Mouse (Mus musculus) forebrain, embryonic 12.5 days (tissue): ENCODE measurements around the gene Ccdc57. TPM values are rescaled to one million over a fixed set of nuclear protein-coding genes. Genes with fewer than 3 reads are reported as not detected.

Experiments used
- ATAC-seq: fragments of 200-750 bp; cut with Nextera tagmentation; 2 replicates; pipeline ENCODE4 v1.8.0; 2017; ENCODE audit warnings: moderate TSS enrichment; ENCODE audit not compliant: low FRiP score
- H3K27ac ChIP-seq: fragments of 300-500 bp; sonication (generic); 2 replicates; pipeline ENCODE4 v1.5.1; 2016; ENCODE audit warnings: mild to moderate bottlenecking
- H3K27me3 ChIP-seq: fragments of 300-500 bp; sonication (generic); 2 replicates; pipeline ENCODE4 v1.6.1; 2016; ENCODE audit warnings: mild to moderate bottlenecking
- H3K36me3 ChIP-seq: fragments of 300-500 bp; sonication (generic); replicated peaks from 2 replicates; pipeline ENCODE4 v1.6.1; 2016; ENCODE audit warnings: mild to moderate bottlenecking
- H3K4me1 ChIP-seq: fragments of 300-500 bp; sonication (generic); 2 replicates; pipeline ENCODE4 v1.6.1; 2016
- H3K4me2 ChIP-seq: fragments of 300-500 bp; sonication (generic); 2 replicates; pipeline ENCODE4 v1.6.1; 2016; ENCODE audit warnings: mild to moderate bottlenecking, moderate library complexity
- H3K4me3 ChIP-seq: fragments of 300-500 bp; sonication (generic); replicated peaks from 2 replicates; pipeline ENCODE4 v1.5.1; 2016; ENCODE audit warnings: mild to moderate bottlenecking
- H3K9ac ChIP-seq: fragments of 300-500 bp; sonication (generic); 2 replicates; pipeline ENCODE4 v1.6.1; 2016; ENCODE audit warnings: mild to moderate bottlenecking
- H3K9me3 ChIP-seq: fragments of 300-500 bp; sonication (generic); 2 replicates; pipeline ENCODE4 v1.6.1; 2016
- WGBS: fragments of 180-500 bp; shearing (Covaris S2); methylation state at CpG from one replicate; pipeline ENCODE4 v1.1.7; 2016; 5-methylcytosine and 5-hydroxymethylcytosine counted together
- polyA plus RNA-seq: library from polyadenylated mRNA; unstranded; fragments of >200 nt; fragmentation: Nextera tagmentation; extraction: Ambion mirVana; gene quantifications from 2 replicates; pipeline ENCODE4 v1.2.1, GENCODE M21; 2016

Ccdc57 gene
- polyA plus RNA-seq, 1 experiment from 2014 or later = 8.8 TPM

- Histone ChIP-seq H3K27me3 (no peaks in the 10 kb centered on the region), H3K36me3 (peaks cover 96% of the 10 kb centered on the region)
- WGBS = 92% methylated on average over 13 of the region's 13 CpGs
Measured at GRCm38 (mm10) chr11:120962050-120962771, 29.5 kb upstream of the Ccdc57 start.

GRCm38 (mm10) chr11:120961594-120961993 lies 28.9 kb upstream of the Ccdc57 start:
- H3K36me3 ChIP-seq = peaks cover 95% of the 10 kb centered on the region
- WGBS = 81% methylated on average over 7 of the region's 7 CpGs
- H3K27ac ChIP-seq = no peak overlapping the region
- no peak for ATAC-seq
- H3K4me2 ChIP-seq = no peak overlapping the region
- no peak overlapping the region for H3K9ac ChIP-seq
- H3K4me1 ChIP-seq = peaks cover 7% of the 10 kb centered on the region
- H3K27me3 ChIP-seq = no peaks in the 10 kb centered on the region
- no peaks in the 10 kb centered on the region for H3K9me3 ChIP-seq
- H3K4me3 ChIP-seq = no peak overlapping the region

More at GRCm38 (mm10) chr11:120962050-120962771, 29.5 kb upstream of the Ccdc57 start:
- ATAC-seq = no peak
- no peak overlapping the region for H3K27ac ChIP-seq
- no peak overlapping the region for H3K4me3 ChIP-seq
- peaks cover 7% of the 10 kb centered on the region for H3K4me1 ChIP-seq
- no peaks in the 10 kb centered on the region for H3K9me3 ChIP-seq
- no peak overlapping the region for H3K9ac ChIP-seq
- H3K4me2 ChIP-seq = no peak overlapping the region

- Histone ChIP-seq H3K27ac (no peak overlapping the region), H3K4me1 (peaks cover 3% of the 10 kb centered on the region), H3K4me3 (no peak overlapping the region), H3K36me3 (peaks cover 95% of the 10 kb centered on the region), H3K27me3 (no peaks in the 10 kb centered on the region), H3K9ac (no peak overlapping the region), H3K4me2 (no peak overlapping the region), H3K9me3 (no peaks in the 10 kb centered on the region)
- 70% methylated on average over 1 of the region's 1 CpGs for WGBS
- ATAC-seq = no peak
Measured at GRCm38 (mm10) chr11:120960248-120960647, 27.6 kb upstream of the Ccdc57 start.

GRCm38 (mm10) chr11:120959564-120959963 lies 26.9 kb upstream of the Ccdc57 start:
- 81% methylated on average over 3 of the region's 3 CpGs for WGBS
- Histone ChIP-seq H3K4me1 (no peaks in the 10 kb centered on the region; the same call in 1 of the 2 replicates), H3K9ac (no peak overlapping the region), H3K36me3 (peaks cover 90% of the 10 kb centered on the region), H3K27me3 (no peaks in the 10 kb centered on the region), H3K4me2 (no peak overlapping the region), H3K27ac (no peak overlapping the region), H3K9me3 (no peaks in the 10 kb centered on the region), H3K4me3 (no peak overlapping the region)
- no peak for ATAC-seq

GRCm38 (mm10) chr11:120959066-120959465 lies 26.4 kb upstream of the Ccdc57 start:
- Histone ChIP-seq H3K27ac (no peak overlapping the region), H3K9ac (no peak overlapping the region), H3K27me3 (no peaks in the 10 kb centered on the region), H3K9me3 (no peaks in the 10 kb centered on the region), H3K4me3 (no peak overlapping the region), H3K36me3 (peaks cover 86% of the 10 kb centered on the region), H3K4me1 (no peaks in the 10 kb centered on the region; the same call in 1 of the 2 replicates), H3K4me2 (no peak overlapping the region)
- peak; percentile 3; the same call in 1 of the 2 replicates for ATAC-seq
- 94% methylated on average over 18 of the region's 18 CpGs for WGBS

- no peak overlapping the region for H3K9ac ChIP-seq
- no peak overlapping the region for H3K4me3 ChIP-seq
- no peak for ATAC-seq
- H3K36me3 ChIP-seq = peaks cover 75% of the 10 kb centered on the region
- no peaks in the 10 kb centered on the region for H3K4me1 ChIP-seq
- no peaks in the 10 kb centered on the region for H3K9me3 ChIP-seq
- no peak overlapping the region for H3K4me2 ChIP-seq
- WGBS = 81% methylated on average over 15 of the region's 15 CpGs
- H3K27ac ChIP-seq = no peak overlapping the region
- H3K27me3 ChIP-seq = no peaks in the 10 kb centered on the region
Measured at GRCm38 (mm10) chr11:120957731-120958257, 25.1 kb upstream of the Ccdc57 start.

- ATAC-seq = no peak
- no peaks in the 10 kb centered on the region for H3K9me3 ChIP-seq
- no peak overlapping the region for H3K4me2 ChIP-seq
- WGBS = 70% methylated on average over 8 of the region's 8 CpGs
- no peaks in the 10 kb centered on the region for H3K27me3 ChIP-seq
- peaks cover 6% of the 10 kb centered on the region for H3K4me1 ChIP-seq
- H3K27ac ChIP-seq = no peak overlapping the region
- peaks cover 68% of the 10 kb centered on the region for H3K36me3 ChIP-seq
- no peak overlapping the region for H3K4me3 ChIP-seq
- H3K9ac ChIP-seq = no peak overlapping the region
Measured at GRCm38 (mm10) chr11:120957052-120957451, 24.4 kb upstream of the Ccdc57 start.

GRCm38 (mm10) chr11:120955701-120956100 lies 23.0 kb upstream of the Ccdc57 start:
- WGBS = 91% methylated on average over 8 of the region's 8 CpGs
- Histone ChIP-seq H3K36me3 (peaks cover 55% of the 10 kb centered on the region), H3K4me1 (peaks cover 20% of the 10 kb centered on the region), H3K27ac (no peak overlapping the region), H3K4me2 (no peak overlapping the region), H3K27me3 (no peaks in the 10 kb centered on the region), H3K9ac (no peak overlapping the region), H3K4me3 (no peak overlapping the region), H3K9me3 (no peaks in the 10 kb centered on the region)
- ATAC-seq = no peak

GRCm38 (mm10) chr11:120954936-120955335 lies 22.3 kb upstream of the Ccdc57 start:
- Histone ChIP-seq H3K9me3 (no peaks in the 10 kb centered on the region), H3K4me1 (peaks cover 27% of the 10 kb centered on the region), H3K4me2 (no peak overlapping the region), H3K27ac (no peak overlapping the region), H3K9ac (peak overlapping the region; percentile 12; the same call in 1 of the 2 replicates), H3K4me3 (no peak overlapping the region), H3K27me3 (peaks cover 6% of the 10 kb centered on the region), H3K36me3 (peaks cover 49% of the 10 kb centered on the region)
- ATAC-seq = no peak
- 84% methylated on average over 5 of the region's 5 CpGs for WGBS

- 78% methylated on average over 9 of the region's 9 CpGs for WGBS
- Histone ChIP-seq H3K27ac (peak overlapping the region; percentile 56; the same call in 1 of the 2 replicates), H3K4me2 (peak overlapping the region; percentile 59), H3K27me3 (peaks cover 36% of the 10 kb centered on the region), H3K4me1 (peaks cover 43% of the 10 kb centered on the region), H3K9ac (peak overlapping the region; percentile 59; the same call in 1 of the 2 replicates), H3K36me3 (peaks cover 23% of the 10 kb centered on the region), H3K9me3 (no peaks in the 10 kb centered on the region), H3K4me3 (no peak overlapping the region)
- ATAC-seq = no peak
Measured at GRCm38 (mm10) chr11:120951731-120952730, 19.4 kb upstream of the Ccdc57 start.

- Histone ChIP-seq H3K4me1 (peaks cover 43% of the 10 kb centered on the region), H3K9me3 (no peaks in the 10 kb centered on the region), H3K4me3 (peak overlapping the region; percentile 46), H3K27ac (peak overlapping the region; percentile 43), H3K4me2 (peak overlapping the region; percentile 59), H3K36me3 (peaks cover 15% of the 10 kb centered on the region), H3K9ac (peak overlapping the region; percentile 59), H3K27me3 (peaks cover 37% of the 10 kb centered on the region)
- ATAC-seq = peak; percentile 52; the same call in 1 of the 2 replicates
- WGBS = 17% methylated on average over 8 of the region's 8 CpGs
Measured at GRCm38 (mm10) chr11:120951237-120951636, 18.6 kb upstream of the Ccdc57 start.
